In genomic region chr13:32129970-32130369, GRCm38 (mm10) we compare ENCODE assay signal across 35 mouse cellular contexts.
"Had no signal": no experiment of that assay in that cellular context is flagged by ENCODE, and none has a peak within 500 bp of the region (broad histone marks: within the 10 kb centered on the region; RNA-seq: fewer than 3 reads in every experiment).

No protein-coding gene starts in this region.

- H3K4me3 ChIP-seq: heart, adult 2 months; heart, embryonic 10.5 days; heart, embryonic 12.5 days; heart, embryonic 13.5 days; heart, embryonic 15.5 days; hindbrain, embryonic 10.5 days; hindbrain, embryonic 12.5 days; hindbrain, embryonic 13.5 days; hindbrain, embryonic 15.5 days; intestine, embryonic 15.5 days; kidney, embryonic 15.5 days; layer of hippocampus, adult 2 months had no signal

- H3K27ac ChIP-seq: heart, adult 2 months; heart, embryonic 10.5 days; heart, embryonic 13.5 days; heart, embryonic 15.5 days; hindbrain, embryonic 10.5 days; hindbrain, embryonic 12.5 days; hindbrain, embryonic 13.5 days; hindbrain, embryonic 14.5 days; hindbrain, embryonic 15.5 days; hindbrain, postnatal 0 days; intestine, embryonic 15.5 days; kidney, embryonic 15.5 days; kidney, postnatal 0 days; layer of hippocampus, adult 2 months had no signal

- DNase-seq: heart, adult 2 months; heart, postnatal 10 days; heart, postnatal 36 days; heart, postnatal 4 days; kidney, adult 11 months; kidney, adult 18-20 months; kidney, adult 2 months; kidney, adult 8-10 months; kidney, adult 9 months; kidney, postnatal 10 days; kidney, postnatal 14 days; kidney, postnatal 25 days; kidney, postnatal 36 days; kidney, postnatal 4 days; layer of hippocampus, adult 9-11 months; layer of hippocampus, postnatal 36 days had no signal

- H3K4me2 ChIP-seq: heart, embryonic 11.5 days; heart, embryonic 12.5 days; heart, embryonic 13.5 days; heart, embryonic 15.5 days; hindbrain, embryonic 12.5 days; hindbrain, embryonic 13.5 days; hindbrain, embryonic 14.5 days; hindbrain, embryonic 15.5 days; intestine, embryonic 15.5 days; kidney, embryonic 15.5 days had no signal

- H3K27me3 ChIP-seq: heart, embryonic 12.5 days; heart, embryonic 13.5 days; heart, embryonic 15.5 days; hindbrain, embryonic 12.5 days; hindbrain, embryonic 13.5 days; hindbrain, embryonic 15.5 days; intestine, embryonic 15.5 days; kidney, embryonic 15.5 days had no signal

- H3K36me3 ChIP-seq: heart, embryonic 10.5 days; heart, embryonic 12.5 days; heart, embryonic 13.5 days; heart, embryonic 15.5 days; hindbrain, embryonic 10.5 days; hindbrain, embryonic 12.5 days; hindbrain, embryonic 13.5 days; hindbrain, embryonic 15.5 days; intestine, embryonic 15.5 days; kidney, embryonic 15.5 days had no signal

- H3K4me1 ChIP-seq: heart, embryonic 10.5 days; heart, embryonic 12.5 days; heart, embryonic 13.5 days; heart, embryonic 15.5 days; hindbrain, embryonic 10.5 days; hindbrain, embryonic 12.5 days; hindbrain, embryonic 13.5 days; hindbrain, embryonic 15.5 days; intestine, embryonic 15.5 days had no signal

- H3K9ac ChIP-seq: heart, embryonic 12.5 days; heart, embryonic 13.5 days; heart, embryonic 15.5 days; hindbrain, embryonic 12.5 days; hindbrain, embryonic 13.5 days; hindbrain, embryonic 14.5 days; hindbrain, embryonic 15.5 days; intestine, embryonic 15.5 days; kidney, embryonic 15.5 days had no signal

- H3K9me3 ChIP-seq: heart, embryonic 10.5 days; heart, embryonic 12.5 days; heart, embryonic 13.5 days; heart, embryonic 15.5 days; hindbrain, embryonic 10.5 days; hindbrain, embryonic 12.5 days; hindbrain, embryonic 13.5 days; hindbrain, embryonic 15.5 days; intestine, embryonic 15.5 days; kidney, embryonic 15.5 days had no signal

- ATAC-seq: hindbrain, embryonic 16.5 days; hindbrain, postnatal 0 days; inflammation-experienced regulatory T-cells, adult 6 months; intestine, embryonic 15.5 days; intestine, embryonic 16.5 days; intestine, postnatal 0 days had no signal
